Mouse (Mus musculus): ENCODE measurements around the gene Pate2.

The Pate2 gene

DNA sequence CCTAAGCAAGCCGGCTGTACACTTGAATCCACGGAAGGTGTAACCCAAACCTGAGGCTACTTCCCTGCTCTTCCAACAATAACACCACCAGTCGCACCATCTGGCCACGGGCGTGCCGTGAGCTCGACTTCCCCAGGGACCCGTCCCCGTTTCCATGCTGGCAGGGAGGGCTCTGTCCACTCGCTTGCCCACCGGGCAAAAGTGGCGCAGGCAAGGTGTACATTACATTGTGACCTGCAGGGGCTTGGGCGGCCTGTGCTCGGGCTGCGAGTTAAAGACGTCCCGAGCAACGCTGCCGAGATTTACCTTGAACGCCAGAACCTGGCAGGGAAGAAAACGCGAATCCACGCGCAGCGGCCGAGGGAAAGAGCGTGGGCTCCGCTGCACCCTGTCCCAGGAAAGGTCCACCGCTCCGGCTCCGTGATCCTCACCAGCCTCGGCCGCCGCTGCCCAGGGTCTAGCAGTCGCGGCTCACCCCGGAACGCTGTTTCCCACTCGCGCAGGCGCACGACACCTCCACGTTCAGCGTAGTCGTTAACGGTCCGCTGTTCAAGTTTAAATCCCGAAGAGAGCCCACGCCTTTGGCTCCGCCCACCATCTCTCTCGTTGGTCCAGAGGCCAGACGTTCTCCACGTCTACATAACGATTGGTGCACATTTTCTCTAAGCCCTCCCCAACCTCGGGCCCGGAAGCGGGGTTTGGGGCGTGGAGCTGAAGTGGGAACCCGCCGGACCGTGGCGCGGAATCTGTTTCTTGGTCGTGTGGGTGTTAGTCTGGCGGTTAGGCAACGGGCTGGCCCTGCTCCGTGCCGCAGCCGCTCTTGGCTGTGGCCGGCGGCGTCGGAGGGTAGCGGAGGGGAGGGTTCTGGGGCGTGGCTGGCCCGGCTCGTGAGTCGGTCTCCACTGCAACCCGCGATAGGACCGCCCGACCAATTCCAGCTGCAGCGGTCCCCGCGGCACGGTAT is at the start of gene Pate2, which contains the start of gene Hyls1:
Pate2 (plus strand) TSS at position 714 of the 964 bp plus-strand sequence.
Hyls1 (minus strand) TSS at position 828 of the 964 bp plus-strand sequence.
- in situ Hi-C loops (cut with MseI, MboI), result no loop called here

DNA sequence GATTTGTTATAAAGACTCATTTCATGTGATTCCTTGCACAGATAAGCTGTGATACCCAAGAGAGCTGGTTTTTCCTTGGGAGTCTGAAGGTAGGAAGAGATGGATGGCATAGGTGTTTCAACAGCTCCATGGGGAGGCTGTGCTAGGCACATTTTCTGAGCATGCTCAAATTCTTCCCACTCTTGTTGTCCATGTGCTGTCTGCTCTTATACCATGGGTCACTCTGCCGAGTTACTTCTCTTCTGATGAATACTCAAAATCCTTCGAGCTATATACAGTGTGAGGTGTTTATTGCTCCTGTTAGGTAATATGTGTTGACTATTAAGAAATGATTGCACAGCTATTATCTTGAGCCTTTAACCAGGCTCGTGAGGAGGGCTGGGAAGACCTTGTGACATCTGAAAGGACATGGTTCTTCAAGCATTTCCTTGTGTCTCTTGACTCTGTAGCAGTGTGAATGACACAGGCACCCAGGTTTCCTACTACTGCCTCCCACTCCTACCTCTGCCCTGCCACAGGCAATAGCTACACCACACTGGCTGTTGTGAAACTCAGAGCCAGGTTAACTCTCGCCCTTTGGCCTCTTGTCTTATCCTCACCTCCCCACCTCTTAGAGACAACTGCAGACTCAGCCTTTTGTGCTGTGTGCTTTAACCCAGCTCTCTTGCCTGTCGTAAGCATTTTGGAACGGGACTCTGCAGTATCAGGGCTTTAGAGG is 49.3 kb upstream of the Pate2 start:
- in situ Hi-C loops (cut with MseI, MboI), result no loop called here

DNA sequence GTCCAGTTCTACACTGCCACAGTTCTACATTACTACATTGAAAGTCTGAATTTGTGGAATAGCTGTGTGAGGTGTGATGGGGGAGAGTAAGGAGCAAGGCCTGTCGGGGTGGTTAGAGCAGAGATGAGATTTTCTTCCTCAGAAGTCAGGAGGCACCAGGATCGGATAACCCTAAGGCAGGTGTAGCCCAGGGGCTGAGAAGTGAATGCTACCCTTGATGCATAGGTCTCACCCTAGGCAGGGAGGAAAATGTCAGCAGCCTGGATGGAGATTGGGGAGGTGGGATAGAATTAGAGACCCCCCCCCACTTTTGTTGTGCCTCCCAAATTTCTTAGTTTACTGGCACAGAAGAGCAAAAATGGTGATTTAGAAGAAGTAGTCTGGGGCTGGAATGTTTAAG is 47.8 kb upstream of the Pate2 start:
- in situ Hi-C loops (cut with MseI, MboI), result no loop called here

DNA sequence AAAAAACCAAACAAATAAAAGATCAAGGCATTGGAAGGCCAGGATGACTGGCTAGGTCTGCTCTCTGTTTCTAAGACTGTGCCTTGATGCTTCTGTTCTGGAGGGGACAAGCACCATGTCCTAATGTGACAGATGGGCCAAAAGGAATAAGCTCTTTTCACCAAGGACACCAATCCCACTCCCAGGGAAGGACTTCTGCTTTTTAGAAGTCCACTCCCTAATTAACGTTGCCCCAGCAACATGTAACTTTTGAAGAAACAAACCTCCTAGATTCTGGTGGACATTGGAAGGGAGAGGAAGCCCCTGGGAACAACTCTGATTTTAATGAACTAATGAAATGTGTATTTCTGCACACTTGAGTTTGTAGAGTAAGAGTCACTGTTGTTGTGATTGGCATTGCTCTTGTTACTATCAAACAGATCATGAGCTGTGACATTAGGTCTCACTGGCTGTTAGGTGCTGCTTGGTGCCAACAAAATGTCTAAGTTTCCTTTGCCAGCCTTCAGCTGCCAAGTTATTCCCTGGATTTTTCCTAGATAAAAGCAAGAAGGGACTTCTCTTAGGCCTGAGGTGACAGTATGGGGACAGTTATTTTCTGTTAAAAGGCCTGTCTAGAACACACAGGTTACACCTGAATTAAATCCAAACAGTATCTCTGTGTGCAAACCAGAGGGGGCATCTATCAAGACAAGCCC is 47.1 kb upstream of the Pate2 start:
- in situ Hi-C loops (cut with MseI, MboI), result no loop called here

DNA sequence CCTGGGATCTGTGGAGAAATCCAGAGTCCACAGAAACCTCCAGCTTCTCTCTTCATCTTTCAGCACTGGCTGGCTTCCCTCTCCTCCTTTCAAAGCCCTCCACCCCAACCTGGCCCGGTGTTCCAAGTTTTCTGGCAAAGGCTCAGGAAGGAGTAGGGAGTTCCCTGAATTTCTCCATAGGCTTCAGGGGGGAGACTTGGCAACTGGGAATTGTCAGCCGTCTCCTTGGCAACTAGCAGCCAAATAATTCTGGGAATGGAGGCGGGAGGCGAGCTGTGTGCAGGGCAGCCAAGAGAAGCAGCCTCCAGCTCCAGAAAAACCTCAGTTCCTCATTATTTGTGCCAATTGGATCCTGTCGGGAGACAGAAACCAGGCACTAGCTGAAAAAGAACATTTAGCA is 46.5 kb upstream of the Pate2 start:
- in situ Hi-C loops (cut with MseI, MboI), result no loop called here

DNA sequence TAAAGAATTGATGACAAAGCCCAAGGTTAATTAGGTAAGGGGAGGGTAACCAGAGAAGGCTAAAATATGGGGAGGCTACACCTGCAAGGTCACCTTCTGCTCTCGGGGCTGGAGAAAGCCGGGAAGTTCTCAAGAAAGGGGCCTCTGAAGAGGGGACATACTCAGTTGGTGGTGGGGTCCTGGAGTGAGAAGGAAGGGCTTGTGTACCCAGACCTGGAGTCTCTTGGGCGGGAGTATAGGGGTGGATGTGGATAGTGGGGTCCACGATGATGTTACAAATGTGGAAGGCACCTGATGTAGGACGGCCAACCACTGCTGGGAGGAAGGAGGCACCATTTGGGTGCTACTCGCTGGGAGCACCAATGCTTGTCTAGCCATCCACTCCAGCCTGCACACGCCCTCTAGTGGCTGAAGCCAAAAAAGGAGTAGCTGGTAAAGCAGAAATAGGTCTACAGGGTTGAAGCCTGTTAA is 46.1 kb upstream of the Pate2 start:
- in situ Hi-C loops (cut with MseI, MboI), result no loop called here

DNA sequence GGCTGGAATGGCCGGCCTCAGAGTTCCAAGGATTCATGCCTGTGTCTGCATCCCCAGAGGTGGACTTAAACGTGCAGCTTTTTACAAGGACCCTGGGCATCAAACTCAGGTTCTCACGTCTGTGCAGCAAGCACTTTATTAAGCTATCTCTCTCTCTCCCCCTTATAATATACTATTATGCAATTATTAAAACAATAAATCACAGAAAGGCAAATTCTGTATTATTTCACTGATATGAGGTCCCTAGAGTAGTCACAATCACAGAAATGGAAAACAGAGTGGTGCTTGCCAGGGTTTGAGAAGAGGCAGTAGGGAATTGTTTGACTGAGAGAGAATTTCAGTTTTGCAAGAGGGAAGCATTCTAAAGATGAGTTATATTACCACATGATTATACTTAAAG is 40.9 kb upstream of the Pate2 start:
- in situ Hi-C loops (cut with MseI, MboI), result no loop called here

DNA sequence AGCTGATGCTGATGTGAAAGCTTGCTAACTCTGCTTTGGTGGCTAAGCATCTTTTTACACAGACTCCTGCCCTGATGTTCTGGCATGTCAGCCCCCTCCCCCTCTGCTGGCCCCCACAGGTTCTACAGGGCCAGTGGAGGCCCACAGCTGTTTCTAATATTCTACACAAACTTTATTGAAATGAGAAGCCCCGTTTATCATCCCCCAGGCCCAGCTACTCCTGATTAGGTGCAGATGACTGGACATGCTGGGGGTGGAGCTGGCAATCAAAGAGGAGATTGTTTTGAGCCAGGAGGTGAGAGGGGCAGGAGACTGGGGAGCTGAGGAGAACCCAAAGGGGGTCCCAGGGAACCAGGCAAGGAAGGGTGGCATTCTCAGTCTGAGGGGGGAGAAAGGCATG is 40.3 kb upstream of the Pate2 start:
- in situ Hi-C loops (cut with MseI, MboI), result no loop called here

DNA sequence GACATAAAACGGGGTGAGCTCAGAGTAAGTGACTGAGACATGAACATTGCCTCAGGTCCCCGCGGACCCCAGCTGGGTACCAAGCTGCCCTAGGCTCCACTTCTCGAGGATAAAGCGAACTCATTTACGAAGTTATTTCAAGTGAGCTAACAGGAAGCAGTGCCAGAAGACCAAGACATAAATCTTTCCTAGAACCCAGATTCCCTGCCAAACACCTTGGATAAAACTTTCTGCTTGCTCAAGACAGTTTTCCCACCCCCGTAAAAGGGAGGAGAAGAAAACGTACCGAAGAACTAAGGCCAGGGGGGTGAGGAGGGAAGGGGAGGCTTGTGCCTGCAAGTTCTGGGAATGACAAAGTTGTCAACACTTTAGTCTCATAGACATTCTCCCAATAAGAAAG is 36.8 kb upstream of the Pate2 start:
- in situ Hi-C loops (cut with MseI, MboI), result no loop called here

DNA sequence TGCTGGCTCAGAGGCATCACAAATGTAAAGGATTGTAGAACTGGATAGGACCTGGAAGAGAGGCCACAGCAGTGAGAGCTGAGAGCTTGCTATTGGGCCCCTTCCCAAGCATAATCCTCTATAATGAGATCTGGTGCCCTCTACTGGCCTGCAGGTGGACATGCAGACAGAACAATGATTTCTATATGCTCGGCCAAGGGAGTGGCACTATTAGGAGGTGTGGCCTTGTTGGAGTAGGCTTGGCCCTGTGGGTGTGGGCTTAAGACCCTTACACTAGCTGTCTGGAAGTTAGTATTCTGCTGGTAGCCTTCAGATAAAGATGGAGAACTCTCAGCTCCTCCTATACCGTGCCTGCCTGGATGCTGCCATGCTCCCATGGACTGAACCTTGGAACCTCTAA is 35.0 kb upstream of the Pate2 start:
- in situ Hi-C loops (cut with MseI, MboI), result loop anchor here in 1 of 2 experiments (5.0 kb wide), 1 partner anchor 253 kb away; no protein-coding TSS in a partner anchor

DNA sequence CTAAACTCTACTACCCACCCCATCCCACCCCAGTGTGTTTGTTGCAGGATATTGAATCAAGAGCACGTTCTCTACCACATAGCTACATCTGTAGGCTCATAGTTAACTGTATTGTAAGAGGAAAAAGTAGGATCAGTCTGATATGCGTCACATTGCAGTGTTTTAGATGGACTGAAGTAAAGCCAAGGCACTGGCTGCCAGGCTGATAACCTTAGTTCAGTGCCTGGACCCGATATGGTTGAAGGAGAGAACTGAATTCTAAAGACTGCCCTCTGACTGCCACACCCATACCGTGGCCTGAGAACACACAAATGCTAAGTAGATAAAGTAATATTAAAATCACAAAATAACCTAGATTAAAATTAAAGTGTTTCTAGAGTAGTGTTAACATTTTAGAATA is 34.2 kb upstream of the Pate2 start:
- in situ Hi-C loops (cut with MseI, MboI), result loop anchor here in 1 of 2 experiments (5.0 kb wide), 1 partner anchor 254 kb away; no protein-coding TSS in a partner anchor

DNA sequence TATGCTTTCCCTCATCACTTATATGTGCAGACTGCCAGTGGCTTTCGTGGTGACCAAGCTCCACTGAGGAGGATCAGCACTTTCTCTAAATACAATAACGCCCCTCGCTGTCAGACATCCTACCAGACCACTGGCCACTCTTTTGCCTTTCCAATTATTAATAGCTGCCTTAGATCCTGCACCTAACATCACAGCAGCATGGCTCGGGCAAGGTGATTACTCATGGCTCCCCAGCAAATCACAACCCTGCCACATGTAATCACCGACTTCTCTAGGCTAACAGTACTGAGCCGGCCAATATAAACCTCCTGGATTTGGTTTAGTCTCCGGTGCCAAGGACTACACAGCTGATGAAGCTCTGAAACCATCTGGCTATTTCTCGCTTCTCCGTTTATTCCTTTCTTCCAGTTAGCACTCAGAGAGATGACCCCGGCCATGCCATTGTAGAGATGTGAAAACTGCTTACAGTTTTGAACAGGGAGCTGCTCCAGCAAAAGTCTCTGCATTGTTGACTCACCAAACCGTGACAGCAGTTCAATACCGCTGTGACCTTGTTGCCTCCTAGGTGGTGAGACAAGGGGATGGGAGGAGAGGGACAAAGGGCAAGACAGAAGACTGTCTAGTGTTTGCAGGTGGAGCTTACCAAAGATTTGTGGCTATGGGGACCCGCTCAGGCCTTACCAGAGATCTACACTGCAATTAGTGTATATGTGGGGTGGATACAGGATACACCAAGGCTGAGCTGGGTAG is 30.9 kb upstream of the Pate2 start:
- in situ Hi-C loops (cut with MseI, MboI), result loop anchor here in 1 of 2 experiments (5.0 kb wide), 1 partner anchor 257 kb away; no protein-coding TSS in a partner anchor

DNA sequence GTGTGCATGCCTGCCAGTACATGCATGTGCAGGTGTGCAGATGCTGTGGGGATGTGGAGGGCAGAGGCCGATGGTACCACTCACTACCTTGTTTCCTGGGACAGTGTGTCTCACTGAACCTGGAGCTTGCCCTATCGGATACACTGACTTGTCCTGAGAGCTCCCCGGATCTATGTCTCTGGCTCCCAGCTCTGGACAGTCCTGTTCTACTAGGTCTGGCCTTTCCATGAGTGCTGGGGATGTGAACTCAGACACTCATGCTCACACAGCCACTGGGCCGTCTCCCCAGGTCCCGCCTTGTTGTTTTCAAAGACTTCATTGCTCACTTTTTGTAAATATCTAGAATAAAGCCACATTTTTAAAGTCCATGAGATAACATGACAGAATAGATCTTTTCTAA is 29.1 kb upstream of the Pate2 start:
- in situ Hi-C loops (cut with MseI, MboI), result loop anchor here in 1 of 2 experiments (5.0 kb wide), 1 partner anchor 259 kb away; no protein-coding TSS in a partner anchor

DNA sequence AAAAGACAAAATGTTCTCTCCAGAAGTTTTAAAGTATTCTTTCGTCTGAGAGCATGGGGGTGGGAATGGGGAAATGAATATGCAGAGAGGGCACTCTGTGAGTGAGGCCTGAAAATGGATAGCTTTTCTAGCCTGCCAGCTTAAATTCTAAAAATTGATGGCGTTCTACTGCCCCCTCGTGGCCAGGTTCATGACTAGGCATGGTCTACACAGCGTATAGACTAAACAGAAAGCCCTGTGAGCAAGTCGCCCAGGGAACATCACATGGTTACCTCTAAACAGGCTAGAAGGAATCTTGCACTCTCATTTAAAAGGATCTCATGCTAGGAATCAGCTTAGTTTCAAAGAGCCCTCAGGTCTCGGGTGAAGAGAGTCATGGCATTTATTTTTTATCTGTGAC is 28.6 kb upstream of the Pate2 start:
- in situ Hi-C loops (cut with MseI, MboI), result loop anchor here in 1 of 2 experiments (5.0 kb wide), 1 partner anchor 259 kb away; no protein-coding TSS in a partner anchor

DNA sequence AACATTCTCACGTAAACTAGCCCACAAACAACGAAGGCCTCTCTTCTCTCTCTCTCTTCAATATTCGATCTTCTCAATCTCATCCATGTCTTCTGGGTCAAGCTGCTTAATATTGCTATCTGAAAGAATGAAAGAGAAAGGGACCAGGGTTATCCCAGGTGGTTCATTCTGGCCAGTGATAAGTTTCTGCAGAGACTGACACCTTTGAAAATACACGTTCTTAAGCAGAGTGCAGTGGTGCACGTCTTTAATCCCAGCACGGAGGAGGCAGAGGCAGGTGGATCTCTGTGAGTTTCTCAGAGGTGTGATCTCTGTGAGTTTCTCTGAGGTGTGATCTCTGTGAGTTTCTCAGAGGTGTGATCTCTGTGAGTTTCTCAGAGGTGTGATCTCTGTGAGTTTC is 28.1 kb upstream of the Pate2 start:
- in situ Hi-C loops (cut with MseI, MboI), result loop anchor here in 1 of 2 experiments (5.0 kb wide), 1 partner anchor 260 kb away; no protein-coding TSS in a partner anchor

DNA sequence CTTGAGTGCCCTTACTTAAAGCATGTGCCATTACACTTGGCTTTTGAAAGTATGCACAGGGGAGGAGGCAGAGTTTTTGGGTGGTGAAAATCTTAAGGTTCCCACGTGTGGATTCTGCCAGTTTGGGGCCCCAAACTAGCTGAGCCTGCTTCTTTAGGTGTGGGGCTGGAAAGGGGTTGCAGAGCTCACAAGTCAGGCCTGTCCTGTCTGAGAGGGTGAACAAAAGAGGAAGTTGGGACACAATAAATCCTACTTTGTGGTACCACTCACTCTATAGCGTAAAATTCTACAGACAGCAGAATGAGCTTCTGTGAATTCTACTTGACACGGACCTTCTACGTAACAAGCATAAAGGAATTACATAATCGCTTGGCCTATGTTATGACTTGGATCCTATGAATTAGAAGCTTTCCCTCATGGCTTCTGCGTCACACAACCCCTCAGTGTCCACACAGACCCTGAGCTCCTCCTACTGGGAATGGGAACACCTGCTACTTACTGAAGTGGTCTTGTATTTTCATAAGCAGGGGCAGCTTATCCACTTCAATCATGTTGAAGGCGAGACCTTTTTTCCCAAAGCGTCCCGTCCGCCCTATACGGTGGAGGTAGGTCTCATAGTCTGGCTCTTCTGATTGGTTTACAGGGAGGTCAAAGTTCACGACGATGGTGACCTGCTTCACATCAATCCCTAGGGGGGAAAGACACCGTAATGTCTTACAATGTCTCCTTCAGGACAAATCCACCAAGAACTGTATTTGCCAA is 26.8 kb upstream of the Pate2 start:
- in situ Hi-C loops (cut with MseI, MboI), result loop anchor here in 1 of 2 experiments (5.0 kb wide), 1 partner anchor 261 kb away; no protein-coding TSS in a partner anchor

DNA sequence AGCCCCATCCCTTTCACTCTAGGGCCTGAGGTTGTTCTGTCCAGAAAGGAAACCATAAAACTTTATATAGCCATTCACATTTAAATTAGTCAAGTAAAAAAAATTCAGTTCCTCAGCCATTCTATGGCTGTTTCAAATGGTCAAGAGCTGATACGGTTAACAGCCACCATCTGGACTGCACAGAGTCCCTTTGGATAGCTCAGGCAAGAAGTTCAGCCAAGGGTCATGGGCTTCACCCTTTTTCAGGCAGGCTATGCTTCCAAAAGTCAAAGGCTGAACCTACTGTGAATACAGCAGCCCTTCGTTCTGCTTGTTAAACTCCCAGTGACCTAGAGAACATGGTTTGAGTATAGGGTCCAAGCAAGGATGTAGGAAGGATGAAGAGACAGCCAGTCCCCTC is 25.4 kb upstream of the Pate2 start:
- in situ Hi-C loops (cut with MseI, MboI), result loop anchor here in 1 of 2 experiments (5.0 kb wide), 1 partner anchor 262 kb away; no protein-coding TSS in a partner anchor

DNA sequence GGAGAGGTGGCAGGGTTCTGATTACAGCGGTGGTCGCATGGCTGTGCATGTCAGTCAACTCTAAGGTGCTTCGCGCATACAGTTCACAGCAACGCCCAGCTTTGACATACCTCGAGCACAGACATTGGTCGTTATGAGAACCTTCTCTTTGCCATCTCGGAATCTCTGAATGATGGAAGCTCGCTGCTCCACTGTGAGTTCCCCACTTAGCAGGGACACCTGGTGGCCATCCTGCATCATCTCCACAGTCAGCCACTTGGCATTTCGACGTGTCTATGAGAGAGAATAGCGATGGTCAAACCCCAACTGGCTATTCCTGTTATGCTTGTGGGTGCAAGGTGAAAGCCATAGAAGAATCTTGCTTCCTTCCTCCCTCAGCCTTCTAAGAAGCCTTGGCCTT is 24.4 kb upstream of the Pate2 start:
- in situ Hi-C loops (cut with MseI, MboI), result no loop called here

DNA sequence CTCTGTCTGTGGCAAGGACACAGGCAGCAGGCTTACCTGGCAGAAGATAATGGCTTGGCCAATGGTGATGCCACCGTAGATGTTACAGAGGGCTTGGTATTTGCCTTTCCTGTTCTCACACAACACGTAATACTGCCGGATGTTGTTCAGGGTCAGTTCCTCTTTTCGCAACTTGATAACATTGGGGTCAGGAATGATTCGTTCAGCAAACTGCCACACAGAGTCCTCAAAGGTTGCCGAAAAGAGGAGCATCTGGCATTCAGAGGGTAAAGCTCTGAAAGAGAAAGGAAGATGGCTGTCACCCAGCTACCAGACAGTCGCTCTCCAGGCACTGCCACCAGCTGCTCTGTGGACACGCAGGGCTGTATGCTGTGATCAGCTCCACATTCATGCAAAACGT is 23.3 kb upstream of the Pate2 start:
- in situ Hi-C loops (cut with MseI, MboI), result no loop called here

DNA sequence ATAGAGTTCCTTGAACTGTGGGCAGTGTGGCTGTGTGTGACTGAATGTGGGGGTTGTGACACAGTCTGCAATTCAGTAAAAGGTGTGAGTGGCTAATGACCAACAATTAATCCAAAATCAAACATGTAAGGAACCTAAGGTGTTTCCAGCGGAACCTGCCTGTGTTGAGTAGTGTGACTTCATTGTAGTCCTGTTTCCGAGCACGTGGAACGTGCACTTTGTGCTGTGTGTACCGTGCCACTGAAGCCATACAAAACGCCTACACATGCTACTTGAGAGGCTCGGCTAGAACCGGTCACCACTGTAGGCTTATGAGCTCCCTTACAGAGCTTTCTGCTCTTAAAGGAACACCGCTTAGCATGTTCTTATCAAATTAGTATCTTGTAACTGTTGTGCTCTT is 21.6 kb upstream of the Pate2 start:
- in situ Hi-C loops (cut with MseI, MboI), result no loop called here

Measured in mouse trophoblast stem cell (cell line).